Mouse (Mus musculus): Measurements from ENCODE around the gene Ttc23.
A peak's percentile ranks its signal among the peaks of the same experiment; 100 is the strongest.

Ttc23 gene

DNA sequence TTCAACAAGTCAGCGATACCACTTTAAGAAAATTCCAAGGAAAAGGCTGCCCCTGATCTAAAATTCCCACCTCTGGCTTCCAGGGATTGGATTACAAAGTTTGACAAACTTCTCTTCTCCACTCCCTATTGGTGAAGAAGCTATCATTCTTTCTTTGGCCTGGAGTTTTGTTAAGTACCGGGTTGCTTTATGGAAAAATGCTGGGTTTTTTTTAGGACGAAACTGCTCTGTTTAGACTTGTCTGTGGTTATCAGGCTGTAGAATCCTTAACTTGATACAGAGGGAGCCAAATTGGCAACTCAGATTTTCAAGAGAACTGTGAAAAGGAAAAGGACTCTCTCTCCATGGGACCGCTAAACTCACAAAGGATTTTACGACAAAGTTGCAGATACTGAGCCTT, at the start of gene Ttc23:
Ttc23 (plus strand) TSS at position 134 of the 400 bp plus-strand sequence.
- no peak for DNase-seq

DNA sequence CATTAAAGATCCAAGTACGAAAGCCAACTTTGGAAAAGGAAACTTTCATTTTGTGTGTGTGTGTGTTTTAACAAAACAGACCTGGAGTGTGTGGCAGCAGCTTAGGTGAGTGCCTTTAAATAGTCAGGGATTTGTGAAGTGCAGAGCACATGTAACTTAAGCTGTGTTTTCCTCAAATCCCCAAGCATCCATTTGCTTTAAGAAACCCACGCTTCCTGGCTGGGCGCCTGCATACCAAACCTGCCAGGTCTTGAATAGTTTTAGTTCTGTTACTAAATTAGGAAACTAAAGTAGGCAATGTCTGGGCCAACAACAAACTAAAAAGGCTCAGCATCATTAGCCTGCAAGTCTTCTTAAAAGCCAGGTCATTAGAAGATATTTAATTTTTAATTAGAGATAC, 49.2 kb upstream of the Ttc23 start:
- DNase-seq: peak; percentile 43

DNA sequence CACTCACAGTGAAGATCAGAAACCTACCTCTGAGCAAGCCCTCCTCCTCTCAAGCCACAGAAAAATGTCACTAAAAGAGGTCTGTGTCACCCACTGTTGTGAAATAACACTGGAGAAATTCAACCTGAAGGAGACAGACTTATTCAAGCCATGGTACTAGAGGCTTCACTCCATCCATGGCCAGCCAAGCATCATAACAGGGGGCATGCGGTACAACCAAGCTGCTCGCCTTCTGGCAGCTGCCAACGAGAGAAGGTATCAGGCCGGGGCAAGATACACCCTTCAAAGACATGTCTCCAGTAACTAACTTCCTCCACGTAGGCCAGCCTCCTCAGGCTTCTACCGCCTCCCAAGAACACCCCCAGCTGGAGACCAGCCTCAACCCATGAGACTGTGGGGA, 42.1 kb upstream of the Ttc23 start:
- no peak for DNase-seq

DNA sequence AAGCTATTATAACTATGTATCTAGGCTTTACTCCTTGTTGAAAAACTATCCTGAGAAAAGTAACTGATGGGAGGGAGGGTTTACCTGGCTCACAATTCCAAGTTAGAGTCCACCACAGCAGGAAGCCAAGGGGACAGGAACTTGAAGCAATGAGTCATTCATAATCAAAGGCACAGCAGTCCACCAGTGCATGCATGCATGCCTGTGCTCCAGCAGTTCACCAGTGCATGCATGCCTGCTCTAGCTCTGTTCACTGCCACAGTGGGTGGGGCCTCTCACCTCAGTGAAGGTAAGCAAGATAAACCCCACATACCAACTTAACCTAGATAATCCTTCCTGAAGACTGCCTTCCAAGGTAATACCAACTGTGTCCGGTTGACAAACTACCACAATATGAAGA, 41.0 kb upstream of the Ttc23 start:
- DNase-seq: no peak

DNA sequence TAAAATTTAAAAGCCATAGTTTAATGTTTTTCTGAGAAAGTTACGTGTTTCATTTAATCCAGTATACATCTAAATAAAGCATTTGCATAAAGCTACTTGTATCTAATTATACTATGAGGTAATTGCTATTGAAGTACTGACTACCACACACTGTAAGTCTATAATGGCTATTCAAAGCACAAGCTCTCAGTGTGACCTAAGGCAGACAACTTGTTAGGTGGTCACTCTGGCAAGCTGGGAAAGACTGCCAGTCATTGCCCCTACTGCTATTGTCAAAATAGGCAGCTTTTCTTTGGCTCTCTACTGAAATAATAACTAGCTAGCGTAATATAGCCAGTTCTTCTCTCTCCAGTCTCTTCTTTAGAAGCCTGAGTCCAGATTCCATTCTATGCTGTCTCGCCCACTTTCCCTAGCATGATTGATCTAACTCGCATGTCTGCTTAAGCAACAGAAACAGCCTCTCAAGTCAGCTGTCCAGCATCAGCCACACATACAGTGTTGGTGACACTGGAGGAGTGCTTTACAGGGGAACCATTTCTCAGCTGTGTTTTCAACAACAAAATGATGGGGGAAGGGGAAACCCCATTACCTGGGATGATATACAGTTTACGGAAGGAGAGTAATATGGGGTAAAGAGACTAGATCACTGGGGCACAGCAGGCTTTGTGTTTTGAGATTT, 39.4 kb upstream of the Ttc23 start:
- peak; percentile 48 for DNase-seq

DNA sequence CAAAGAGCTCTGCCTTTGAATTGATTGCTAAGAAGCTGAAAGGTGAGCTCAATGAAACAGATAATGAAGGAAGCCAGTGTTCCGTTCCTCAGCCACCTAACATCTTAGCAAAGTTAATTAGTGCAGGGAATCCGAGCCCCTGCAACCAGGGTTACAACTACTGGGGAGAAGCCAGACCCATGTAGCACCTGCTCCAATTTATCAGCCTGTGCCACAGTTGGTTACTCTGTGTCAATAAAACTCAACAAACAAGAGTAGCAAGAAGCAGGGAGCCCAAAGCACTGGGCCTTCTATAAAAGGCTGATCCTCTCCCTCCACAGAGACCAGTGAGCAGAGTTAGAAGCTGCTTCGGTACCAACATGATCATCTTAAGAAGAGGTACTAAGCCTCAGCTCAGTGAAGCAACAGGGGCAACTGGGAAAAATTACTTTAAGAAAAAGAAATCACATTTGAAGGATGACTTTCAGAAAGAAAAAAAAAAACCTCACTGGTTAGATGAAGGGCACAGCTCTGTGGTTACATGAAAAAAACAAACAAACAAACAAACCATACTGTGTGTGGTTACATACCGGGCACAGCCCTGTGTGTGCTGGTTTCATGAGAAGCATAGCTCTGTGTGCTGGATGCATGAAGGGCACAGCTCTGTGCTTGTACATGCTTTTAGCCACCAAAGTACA, 38.7 kb upstream of the Ttc23 start:
- DNase-seq: no peak

DNA sequence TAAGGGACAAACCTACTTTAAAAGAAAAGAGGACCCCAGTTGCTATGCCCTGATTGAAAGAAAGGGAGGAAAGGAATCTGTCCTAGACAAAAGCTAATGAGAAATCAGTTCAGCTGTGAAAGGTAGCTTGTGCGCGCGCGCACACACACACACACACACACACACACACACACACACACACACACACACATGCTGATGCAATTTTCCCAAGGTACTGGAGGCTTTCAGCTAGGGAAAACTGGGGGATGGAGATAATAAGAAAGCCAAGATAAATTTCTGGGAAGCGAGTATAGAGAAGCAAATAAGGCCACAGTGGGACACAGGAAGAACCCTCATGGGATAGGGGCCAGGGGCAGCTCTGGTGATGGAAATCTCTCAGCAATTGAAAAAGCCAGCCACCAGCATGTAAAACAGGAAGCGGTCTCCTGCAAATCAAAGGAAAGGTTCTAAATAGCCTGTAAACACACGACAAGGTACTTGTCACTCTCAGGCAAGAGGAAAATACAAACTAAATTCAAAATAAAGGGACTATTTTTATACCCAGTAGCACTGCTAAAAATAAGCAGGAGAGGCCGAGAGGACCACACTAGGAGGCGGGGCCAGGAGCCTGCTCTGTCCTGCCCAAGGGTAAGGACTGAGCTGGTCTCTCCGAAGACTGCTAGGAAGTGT, 33.3 kb upstream of the Ttc23 start:
- DNase-seq: no peak

DNA sequence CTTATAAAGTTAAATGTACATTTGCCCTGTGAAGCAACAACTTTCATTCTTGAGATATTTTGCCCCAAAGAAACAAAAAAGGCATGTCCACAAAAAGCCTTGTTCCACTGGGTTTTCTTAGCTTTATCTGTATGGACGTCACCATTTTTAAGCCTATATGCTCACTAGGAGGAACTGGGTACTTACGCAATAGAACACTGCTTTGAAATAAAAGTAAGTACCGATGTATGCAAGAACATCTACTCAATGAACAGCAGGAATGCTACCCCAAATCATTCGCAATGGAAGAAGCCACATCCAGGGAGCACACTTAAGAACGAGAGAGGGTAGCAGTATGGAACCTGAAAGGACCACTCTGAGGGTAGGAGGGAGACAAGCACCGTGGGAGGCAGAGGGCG, 32.7 kb upstream of the Ttc23 start:
- no peak for DNase-seq

DNA sequence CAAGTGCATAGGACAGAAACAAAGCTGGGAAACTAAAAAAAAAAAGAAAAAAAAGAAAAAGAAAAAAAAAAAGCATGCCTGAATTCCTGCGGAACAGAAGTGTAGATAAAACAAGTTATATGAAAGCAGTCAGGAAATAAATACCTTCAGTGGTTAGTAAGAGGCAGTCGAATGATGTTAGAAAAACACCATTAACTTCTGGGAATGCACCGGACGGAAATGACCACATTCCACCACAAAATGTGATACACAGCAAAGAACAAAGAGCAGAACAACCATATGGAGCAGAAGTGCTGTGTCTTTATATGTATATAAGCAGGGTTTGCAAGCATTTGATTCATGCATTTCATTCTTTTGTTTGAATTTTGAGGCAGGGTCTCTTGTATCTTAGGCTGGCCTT, 30.3 kb upstream of the Ttc23 start:
- no peak for DNase-seq

DNA sequence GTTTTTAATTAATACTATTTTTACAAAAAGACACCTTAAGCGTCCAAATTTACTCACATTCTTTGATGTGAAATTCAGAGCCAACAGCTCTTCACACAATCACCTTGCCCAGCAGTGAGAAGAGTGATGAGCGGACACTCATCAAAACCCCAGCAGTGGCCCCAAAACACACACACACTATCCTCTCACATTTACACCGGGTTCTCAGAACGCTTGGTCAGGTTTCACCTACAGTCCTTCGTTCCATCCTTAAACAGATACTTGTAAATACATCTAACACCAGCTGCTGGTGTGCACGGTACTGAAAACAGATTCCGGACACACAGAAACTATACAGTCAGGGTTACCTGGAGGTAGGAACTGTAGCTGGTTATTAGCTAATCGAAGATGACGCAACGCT, 29.6 kb upstream of the Ttc23 start:
- DNase-seq: no peak

DNA sequence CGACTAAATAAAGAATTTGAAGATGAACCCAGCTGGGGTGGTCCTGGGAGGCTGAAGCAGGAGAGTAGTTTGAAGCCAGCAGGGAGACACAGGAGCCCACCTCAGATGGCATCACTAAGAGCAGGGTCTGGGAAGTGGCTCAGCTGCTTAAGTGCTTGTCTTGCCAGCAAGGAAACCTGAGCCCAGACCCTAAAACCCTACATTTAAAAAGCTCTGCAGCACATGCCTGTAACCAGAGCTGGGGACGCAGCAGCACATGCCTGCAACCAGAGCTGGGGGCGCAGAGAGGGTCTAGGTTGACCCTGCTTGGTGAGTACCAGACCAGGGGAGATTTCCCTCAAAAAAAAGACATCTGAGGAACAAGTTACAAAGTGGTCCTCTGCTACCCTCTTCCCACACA, 28.9 kb upstream of the Ttc23 start:
- no peak for DNase-seq

DNA sequence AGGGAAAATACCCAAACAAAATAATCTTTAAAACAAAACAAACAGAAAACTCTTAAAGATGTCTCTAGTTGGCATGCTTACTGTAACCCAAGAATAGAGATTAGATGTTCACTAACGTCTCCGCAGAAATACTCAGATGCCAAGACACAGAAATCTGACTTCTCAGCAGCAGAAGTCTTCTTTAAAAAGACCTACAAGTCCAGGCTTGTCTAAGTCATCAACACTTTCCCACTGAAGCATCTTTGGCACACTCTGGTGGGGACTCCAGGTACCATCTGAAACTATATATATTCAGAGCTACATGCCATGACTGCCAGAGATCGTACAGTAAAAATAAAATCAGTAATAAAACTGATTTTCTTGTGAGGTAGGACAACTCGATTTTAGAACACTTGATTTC, 27.4 kb upstream of the Ttc23 start:
- DNase-seq: no peak

DNA sequence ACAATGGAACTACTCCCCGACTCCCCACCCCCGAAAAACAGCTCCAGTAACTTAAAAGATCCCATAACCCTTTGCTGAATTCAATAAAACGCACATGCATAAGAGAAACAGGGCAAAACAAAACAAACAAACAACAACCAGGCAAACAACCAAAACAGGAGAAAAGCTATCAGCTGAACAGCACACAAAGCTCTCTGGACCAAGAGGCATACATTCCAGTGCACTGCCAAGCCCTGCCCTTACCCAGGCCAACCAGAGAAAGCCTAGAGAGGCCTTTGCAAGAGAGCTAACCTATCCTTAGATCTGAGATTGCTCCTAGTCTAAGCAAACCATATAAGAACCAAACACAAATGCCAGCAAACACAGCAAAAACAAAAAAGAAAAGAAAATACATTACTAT, 25.1 kb upstream of the Ttc23 start:
- DNase-seq: no peak

DNA sequence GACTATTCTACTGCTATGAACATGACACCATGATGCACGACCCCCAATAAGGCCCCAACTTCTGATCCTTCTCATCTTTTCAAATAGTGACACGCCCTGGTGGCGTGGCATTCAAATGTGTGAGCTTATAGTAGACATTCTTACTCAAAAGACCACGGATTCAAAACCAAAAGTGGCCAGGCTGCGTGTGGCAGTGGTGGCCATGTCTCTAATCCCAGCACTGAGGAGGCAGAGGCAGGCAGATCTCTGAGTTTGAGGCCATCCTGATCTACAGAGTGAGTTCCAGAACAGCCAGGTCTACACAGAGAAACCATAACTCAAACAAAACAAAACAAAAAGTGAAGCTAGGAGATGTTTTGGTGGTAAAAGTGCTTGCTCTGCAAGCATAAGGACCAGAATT, 20.5 kb upstream of the Ttc23 start:
- DNase-seq: no peak

DNA sequence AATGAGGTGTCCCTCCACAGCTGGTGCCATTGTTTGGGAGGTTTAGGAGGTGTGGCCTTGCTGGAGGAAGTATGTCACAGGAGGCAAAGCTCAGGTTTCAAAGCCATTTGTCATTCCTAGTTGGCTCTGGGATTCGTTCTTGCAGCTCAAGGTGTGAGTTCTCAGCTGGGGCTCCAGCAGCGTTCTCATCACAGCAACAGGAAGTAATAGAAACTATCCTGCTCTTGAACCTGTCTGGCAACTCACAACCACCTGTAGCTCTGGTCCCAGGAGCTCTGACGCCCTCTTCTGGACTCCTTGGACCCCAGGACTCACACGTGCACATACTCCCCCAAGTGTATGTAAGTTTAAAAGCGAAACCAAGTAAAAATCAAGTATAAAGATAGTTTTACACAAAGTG, 17.5 kb upstream of the Ttc23 start:
- no peak for DNase-seq

DNA sequence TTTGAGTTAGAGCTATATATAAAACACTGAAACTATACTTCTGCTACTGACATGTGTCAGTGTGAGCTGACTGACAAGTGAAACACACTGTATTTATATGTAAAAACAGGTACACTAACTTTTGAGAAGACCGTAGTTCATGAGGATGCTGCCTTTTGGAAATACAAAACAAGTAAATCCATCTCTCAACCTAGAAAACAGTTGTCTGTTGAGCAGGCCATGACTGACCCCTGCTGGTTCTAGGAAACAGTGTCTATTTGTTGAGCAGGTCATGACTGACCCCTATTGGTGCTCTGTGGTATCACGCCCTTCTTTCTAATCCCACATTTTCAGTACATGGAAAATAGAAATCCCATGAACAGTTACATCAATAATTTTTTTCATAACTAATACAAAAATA, 16.4 kb upstream of the Ttc23 start:
- peak; percentile 83 for DNase-seq

DNA sequence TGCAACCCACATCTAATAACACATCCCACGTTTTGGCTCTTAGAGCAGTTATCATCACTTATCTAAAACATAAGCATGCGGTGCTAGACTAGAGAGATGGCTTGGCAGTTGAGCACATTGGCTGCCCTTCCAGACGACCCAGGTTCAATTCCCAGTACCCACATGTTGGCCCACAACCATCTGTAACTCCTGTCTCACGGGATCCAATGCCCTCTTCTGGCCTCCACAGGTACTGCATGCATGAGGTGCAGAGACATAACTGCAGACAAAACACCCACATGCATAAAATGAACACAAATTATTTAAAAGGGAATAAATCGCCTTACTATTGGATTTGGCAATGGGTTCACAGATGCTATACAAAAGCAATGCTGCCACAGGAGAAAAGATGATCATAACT, 14.8 kb upstream of the Ttc23 start:
- DNase-seq: no peak

DNA sequence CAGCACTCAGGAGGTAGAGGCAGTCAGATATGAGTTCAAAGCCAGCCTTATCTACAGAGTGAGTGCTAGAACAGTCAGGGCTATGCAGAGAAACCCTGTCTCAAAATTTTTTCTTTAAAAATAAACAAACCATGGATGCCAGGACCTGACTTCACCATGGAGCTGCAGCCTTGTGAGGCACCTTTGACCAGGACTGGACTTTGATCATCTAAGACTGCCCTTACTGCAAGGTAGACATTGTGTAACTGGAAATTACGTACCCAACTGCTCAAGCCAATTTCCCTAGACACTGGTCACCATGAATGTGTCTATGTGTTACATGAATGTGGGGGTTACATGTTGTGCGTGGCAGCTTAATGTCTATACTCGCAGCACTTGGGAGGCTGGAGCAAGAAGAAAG, 13.0 kb upstream of the Ttc23 start:
- DNase-seq: no peak

DNA sequence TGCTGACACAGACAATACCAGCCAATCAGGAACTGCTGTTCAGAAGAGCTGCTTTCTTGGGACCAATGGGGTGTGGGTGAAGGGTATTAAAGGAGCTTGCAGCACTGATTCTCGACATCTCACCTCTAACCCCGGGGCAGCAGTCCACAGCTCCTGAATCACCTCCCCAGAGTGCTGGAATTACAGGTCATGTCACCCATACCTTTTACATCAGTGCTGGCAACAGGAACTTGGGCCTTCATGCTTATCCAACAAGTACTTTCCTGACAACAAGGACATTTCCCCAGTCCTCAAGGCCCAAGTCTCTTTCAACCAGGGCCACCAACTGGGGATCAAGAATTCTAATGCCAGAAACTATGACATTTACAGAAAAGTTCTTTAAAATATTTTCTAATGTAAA, 11.0 kb upstream of the Ttc23 start:
- no peak for DNase-seq

DNA sequence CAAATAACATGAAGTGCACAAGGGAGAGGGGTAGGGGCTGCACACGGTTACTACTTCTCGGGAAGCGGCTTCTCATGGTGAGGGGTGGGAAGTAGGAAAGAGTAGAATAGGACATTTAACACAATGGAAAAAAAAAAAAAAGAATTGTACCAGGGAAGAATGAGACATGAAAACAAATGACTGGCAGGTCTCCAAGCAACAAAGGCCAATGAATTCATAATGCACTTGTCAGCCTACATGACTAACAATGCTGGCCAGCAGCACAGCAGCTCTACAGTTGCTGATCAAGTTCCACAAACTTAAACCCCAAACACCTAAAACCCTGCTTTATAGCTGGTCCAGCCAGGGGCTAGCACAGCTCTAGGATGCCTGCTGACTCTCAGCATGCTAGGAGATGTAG, 8.2 kb upstream of the Ttc23 start:
- DNase-seq: peak; percentile 42

DNA sequence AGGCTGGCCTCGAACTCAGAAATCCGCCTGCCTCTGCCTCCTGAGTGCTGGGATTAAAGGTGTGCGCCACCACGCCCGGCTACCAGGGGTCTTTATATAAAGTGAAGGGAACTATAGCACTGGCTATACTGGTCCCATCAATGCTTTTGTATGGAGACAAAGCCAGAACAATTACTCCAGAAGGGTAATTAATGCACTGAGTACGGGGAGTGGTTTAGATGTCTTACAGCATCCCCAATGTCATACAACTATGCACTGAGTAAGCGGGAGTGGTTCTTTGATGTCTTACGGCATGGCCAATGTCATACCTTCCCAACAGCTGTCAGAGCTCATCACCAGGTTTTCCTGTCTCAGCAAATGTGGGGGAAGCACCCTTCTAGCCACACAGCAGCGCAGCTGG, 4.3 kb upstream of the Ttc23 start:
- no peak for DNase-seq

DNA sequence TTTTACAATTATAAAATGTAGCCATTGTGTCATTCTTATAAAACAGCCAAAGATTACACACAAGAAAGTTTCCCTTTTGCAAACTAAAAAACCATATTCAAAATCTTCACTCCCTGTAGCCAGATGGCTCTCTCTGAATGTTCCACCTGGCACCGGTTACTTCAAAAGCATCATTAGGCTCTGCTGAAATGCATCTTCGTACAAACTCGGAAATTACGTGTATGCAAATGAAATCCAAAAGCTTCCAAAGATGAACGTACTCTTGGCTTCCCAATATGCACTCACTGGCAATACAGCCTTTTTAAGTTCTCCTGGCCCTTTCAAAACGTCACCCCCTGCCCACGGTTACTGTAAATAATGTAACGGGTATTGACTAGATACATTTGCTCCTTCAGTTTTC, 2.9 kb upstream of the Ttc23 start:
- DNase-seq: no peak

DNA sequence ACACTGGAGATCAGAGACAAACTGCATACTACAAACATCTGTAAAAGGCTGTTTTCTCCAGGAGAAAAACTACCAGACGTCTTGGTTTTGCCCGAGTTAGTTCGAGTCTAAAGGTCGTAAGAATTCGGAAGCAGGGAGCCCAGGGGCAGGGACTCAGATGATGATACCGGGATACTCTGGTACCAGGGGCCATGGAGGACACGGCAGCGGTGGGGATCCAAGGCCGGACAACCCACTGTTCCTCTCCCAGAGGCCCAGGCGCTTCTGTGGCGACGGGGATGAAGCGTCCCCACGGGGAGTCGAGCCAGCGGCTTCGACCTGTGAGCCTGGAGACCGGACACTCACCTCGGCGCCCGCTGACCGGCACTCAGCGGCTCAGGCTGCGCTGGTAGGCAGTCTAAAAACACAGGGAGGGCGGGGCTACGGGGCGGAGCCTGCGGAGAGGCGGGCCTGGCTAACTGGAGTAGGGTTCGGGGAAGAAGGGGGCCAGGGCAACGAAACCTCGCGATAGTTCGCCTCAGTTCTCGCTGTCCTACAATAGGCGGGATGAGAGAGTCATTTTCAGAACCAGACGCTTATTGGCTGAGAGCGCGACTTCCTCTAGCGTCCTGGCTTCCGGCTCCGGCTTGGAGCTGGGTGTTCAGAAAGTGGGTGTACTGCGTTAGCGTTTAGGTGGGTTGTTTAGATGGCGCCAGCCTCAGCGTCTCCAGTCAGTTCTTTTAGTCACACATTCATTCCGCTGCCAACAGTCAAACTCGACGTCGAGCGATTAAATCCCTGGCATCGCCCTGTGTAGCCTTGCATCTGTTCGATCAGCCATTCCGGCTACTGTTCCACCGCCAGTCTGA, 2.2 kb upstream of the Ttc23 start, which contains the start of gene Lrrc28:
Lrrc28 (minus strand) TSS at position 436 of the 848 bp plus-strand sequence.
- DNase-seq: peak; percentile 100

DNA sequence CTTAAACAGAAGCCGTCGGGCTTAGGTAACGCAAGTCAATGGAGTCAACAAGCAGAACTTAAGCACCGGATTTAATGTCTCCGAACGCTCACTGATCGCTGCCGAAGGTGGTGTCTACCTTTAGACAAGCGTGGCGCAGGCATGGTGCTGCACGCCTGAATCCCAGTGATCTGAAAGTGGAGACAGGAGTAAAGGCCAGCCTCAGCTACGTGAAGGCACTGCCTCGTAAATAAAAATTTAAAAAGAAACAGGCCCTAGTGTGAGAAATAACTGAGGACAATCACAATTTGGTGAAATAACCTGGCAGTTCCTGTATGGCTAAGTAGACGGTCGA, 1.6 kb upstream of the Ttc23 start:
- DNase-seq: no peak
